Mouse (Mus musculus) limb, embryonic 11.5 days (tissue): ENCODE results near the gene Ubald2. TPM values are rescaled to one million over a fixed set of nuclear protein-coding genes. Genes with fewer than 3 reads are reported as not detected.

Experiments used
- ATAC-seq: fragments of 200-750 bp; cut with Nextera tagmentation; 2 replicates; pipeline ENCODE4 v1.8.0; 2017; ENCODE audit warnings: low read depth; ENCODE audit not compliant: insufficient number of reproducible peaks, low FRiP score, low TSS enrichment
- DNase-seq: peaks from one replicate; pipeline ENCODE4 v3.0.0-alpha.2; 2015; ENCODE audit warnings: low spot score
- H3K27ac ChIP-seq: fragments of 300-500 bp; sonication (generic); replicated peaks from 2 replicates; pipeline ENCODE4 v1.5.1; 2014; ENCODE audit warnings: low read depth, mild to moderate bottlenecking, low read length
- H3K27me3 ChIP-seq: fragments of 300-500 bp; sonication (generic); 2 replicates; pipeline ENCODE4 v1.6.1; 2014; ENCODE audit warnings: mild to moderate bottlenecking, low read length, mixed read lengths; ENCODE audit not compliant: control insufficient read depth, insufficient read depth
- H3K36me3 ChIP-seq: fragments of 300-500 bp; sonication (generic); 2 replicates; pipeline ENCODE4 v1.6.1; 2014; ENCODE audit warnings: mild to moderate bottlenecking, low read length, moderate library complexity, mixed read lengths; ENCODE audit not compliant: control insufficient read depth, insufficient read depth
- H3K4me1 ChIP-seq: fragments of 300-500 bp; sonication (generic); 2 replicates; pipeline ENCODE4 v1.6.1; 2014; ENCODE audit warnings: low read length, mixed read lengths; ENCODE audit not compliant: control insufficient read depth, insufficient read depth
- H3K4me2 ChIP-seq: fragments of 300-500 bp; sonication (generic); 2 replicates; pipeline ENCODE4 v1.6.1; 2014; ENCODE audit warnings: low read depth, mild to moderate bottlenecking, moderate library complexity; ENCODE audit not compliant: severe bottlenecking
- H3K4me3 ChIP-seq: fragments of 300-500 bp; sonication (generic); 2 replicates; pipeline ENCODE4 v1.5.1; 2014; ENCODE audit warnings: low read depth, low read length
- H3K9ac ChIP-seq: fragments of 300-500 bp; sonication (generic); 2 replicates; pipeline ENCODE4 v1.6.1; 2014; ENCODE audit warnings: mild to moderate bottlenecking, low read length
- H3K9me3 ChIP-seq: fragments of 300-500 bp; sonication (generic); 2 replicates; pipeline ENCODE4 v1.6.1; 2016; ENCODE audit warnings: low read length; ENCODE audit not compliant: control insufficient read depth
- WGBS: fragments of 180-500 bp; shearing (Covaris S2); extraction: QIAGEN DNeasy Blood & Tissue Kit; methylation state at CpG from one replicate; pipeline ENCODE4 v1.1.7; 2014; 5-methylcytosine and 5-hydroxymethylcytosine counted together
- polyA plus RNA-seq: library from polyadenylated mRNA; unstranded; fragments of >200 nt; fragmentation: Nextera tagmentation; extraction: Ambion mirVana; gene quantifications from 2 replicates; pipeline ENCODE4 v1.2.1, GENCODE M21; 2014

Ubald2 gene
- polyA plus RNA-seq, 1 experiment from 2014 or later, result 85.4 TPM

DNA sequence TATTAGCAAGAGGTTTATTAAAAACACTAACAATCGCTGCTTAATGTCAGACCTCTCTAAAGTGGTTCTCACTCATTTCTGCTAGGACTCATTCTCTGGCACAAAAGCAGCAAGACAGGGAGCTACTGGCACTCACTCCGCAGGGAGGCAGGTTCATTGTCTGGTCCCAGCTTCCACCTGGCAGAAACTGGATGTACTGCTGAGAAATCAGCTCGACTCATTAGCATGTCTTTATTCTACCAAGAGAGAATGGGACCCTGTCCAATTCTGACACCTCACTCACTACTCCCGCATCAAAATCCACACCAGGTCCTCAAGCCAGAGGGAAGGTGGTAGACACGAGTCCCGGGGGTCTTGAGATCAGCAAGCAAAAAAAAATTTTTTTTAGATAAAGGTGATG is 22.3 kb upstream of the Ubald2 start:
- H3K4me2 ChIP-seq, result peak overlapping the region; percentile 100
- peak overlapping the region; percentile 69; the same call in 1 of the 2 replicates for H3K4me3 ChIP-seq
- H3K9me3 ChIP-seq, result no peaks in the 10 kb centered on the region
- H3K4me1 ChIP-seq, result peaks cover 16% of the 10 kb centered on the region
- 22% methylated on average over 6 of the region's 6 CpGs for whole genome bisulfite sequencing
- no peak overlapping the region; the same call in 1 of the 2 replicates for H3K9ac ChIP-seq
- no peaks in the 10 kb centered on the region for H3K27me3 ChIP-seq
- H3K36me3 ChIP-seq, result no peaks in the 10 kb centered on the region
- DNase-seq (no peak), ATAC-seq (no peak)
- no peak overlapping the region for H3K27ac ChIP-seq

GRCm38 (mm10) chr11:116412028-116412827 is 21.7 kb upstream of the Ubald2 start:
- Histone ChIP-seq H3K27me3 (no peaks in the 10 kb centered on the region), H3K4me1 (peaks cover 16% of the 10 kb centered on the region), H3K9me3 (no peaks in the 10 kb centered on the region), H3K4me2 (peak overlapping the region; percentile 100), H3K36me3 (no peaks in the 10 kb centered on the region), H3K9ac (peak overlapping the region; percentile 93), H3K4me3 (peak overlapping the region; percentile 69), H3K27ac (peak overlapping the region; percentile 52)
- DNase-seq, result peak; percentile 49
- under 1% methylated on average over 48 of the region's 76 CpGs for WGBS
- no peak for ATAC-seq

GRCm38 (mm10) chr11:116412904-116413630 is 20.8 kb upstream of the Ubald2 start, which contains the start of gene Rnf157:
Rnf157 (minus strand) TSS chr11:116413032.
- H3K4me1 ChIP-seq, result peaks cover 17% of the 10 kb centered on the region
- H3K4me2 ChIP-seq, result peak within 1 kb of the TSS; percentile 100
- H3K27me3 ChIP-seq, result no peaks in the 10 kb centered on the region
- no peaks in the 10 kb centered on the region for H3K36me3 ChIP-seq
- peak within 1 kb of the TSS; percentile 69 for H3K4me3 ChIP-seq
- H3K9ac ChIP-seq, result peak within 1 kb of the TSS; percentile 93
- 3% methylated on average over 61 of the region's 82 CpGs for WGBS
- no peaks in the 10 kb centered on the region for H3K9me3 ChIP-seq
- H3K27ac ChIP-seq, result peak within 1 kb of the TSS; percentile 52
- peak; percentile 80 for ATAC-seq
- DNase-seq, result peak; percentile 86

DNA sequence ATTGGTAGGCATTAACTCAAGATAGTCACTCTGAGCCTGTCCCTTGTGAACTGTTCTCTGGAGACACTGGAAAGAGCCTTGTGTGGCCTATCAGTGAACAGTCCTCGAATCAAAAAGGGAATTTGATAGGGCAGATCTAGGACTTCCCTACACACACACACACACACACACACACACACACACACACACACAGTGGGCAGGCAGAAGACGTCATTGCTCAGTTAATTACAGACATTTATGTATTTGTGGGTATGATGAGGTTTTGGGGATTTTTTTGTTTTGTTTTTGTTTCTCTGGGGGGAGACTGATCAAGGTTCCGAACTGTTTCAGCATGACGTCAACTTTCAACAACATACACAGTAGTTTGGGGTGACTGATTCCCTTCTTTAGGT is 20.3 kb upstream of the Ubald2 start:
- H3K27me3 ChIP-seq, result no peaks in the 10 kb centered on the region
- H3K36me3 ChIP-seq, result no peaks in the 10 kb centered on the region
- no peaks in the 10 kb centered on the region for H3K9me3 ChIP-seq
- no peak overlapping the region for H3K27ac ChIP-seq
- whole genome bisulfite sequencing, result 83% methylated on average over 4 of the region's 4 CpGs
- H3K4me3 ChIP-seq, result no peak overlapping the region
- peaks cover 19% of the 10 kb centered on the region for H3K4me1 ChIP-seq
- DNase-seq (no peak), ATAC-seq (no peak)
- no peak overlapping the region for H3K9ac ChIP-seq
- H3K4me2 ChIP-seq, result peak overlapping the region; percentile 100

- H3K4me3 ChIP-seq, result no peak overlapping the region
- 49% methylated on average over 6 of the region's 6 CpGs for whole genome bisulfite sequencing
- H3K36me3 ChIP-seq, result no peaks in the 10 kb centered on the region
- no peaks in the 10 kb centered on the region for H3K9me3 ChIP-seq
- H3K9ac ChIP-seq, result no peak overlapping the region
- H3K4me1 ChIP-seq, result peaks cover 19% of the 10 kb centered on the region
- DNase-seq (no peak), ATAC-seq (no peak)
- no peak overlapping the region for H3K27ac ChIP-seq
- no peak overlapping the region for H3K4me2 ChIP-seq
- no peaks in the 10 kb centered on the region for H3K27me3 ChIP-seq
These were observed 17.5 kb upstream of the Ubald2 start for GRCm38 (mm10) chr11:116416196-116416943.

DNA sequence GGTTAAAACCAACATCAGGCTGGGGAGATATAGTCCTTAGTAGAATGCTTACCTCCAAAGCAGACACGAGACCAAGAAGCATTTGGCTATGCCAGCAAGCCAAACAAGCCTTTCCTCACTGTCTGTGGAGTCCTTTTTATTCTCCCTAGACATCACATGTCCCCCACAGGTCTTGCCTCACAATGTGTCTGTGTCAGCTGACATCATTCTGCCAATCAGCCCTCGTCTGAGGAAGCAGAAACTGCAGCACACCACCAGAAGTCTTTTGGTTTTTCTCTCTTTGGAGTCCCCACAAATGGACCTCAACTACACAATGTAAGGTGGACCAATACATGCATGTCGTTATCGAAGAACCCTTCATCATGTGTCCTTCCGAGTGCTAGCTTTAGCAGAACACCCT is 16.8 kb upstream of the Ubald2 start:
- Histone ChIP-seq H3K27me3 (no peaks in the 10 kb centered on the region), H3K27ac (no peak overlapping the region), H3K4me1 (peaks cover 14% of the 10 kb centered on the region), H3K4me2 (no peak overlapping the region), H3K9me3 (no peaks in the 10 kb centered on the region), H3K9ac (no peak overlapping the region), H3K4me3 (no peak overlapping the region), H3K36me3 (no peaks in the 10 kb centered on the region)
- WGBS, result 90% methylated on average over 5 of the region's 5 CpGs
- DNase-seq, result no peak
- ATAC-seq, result no peak

- no peaks in the 10 kb centered on the region for H3K27me3 ChIP-seq
- no peak overlapping the region for H3K9ac ChIP-seq
- H3K36me3 ChIP-seq, result no peaks in the 10 kb centered on the region
- H3K27ac ChIP-seq, result peak overlapping the region; percentile 76
- WGBS, result 4% methylated on average over 2 of the region's 2 CpGs
- H3K4me2 ChIP-seq, result no peak overlapping the region
- H3K9me3 ChIP-seq, result no peaks in the 10 kb centered on the region
- H3K4me1 ChIP-seq, result peaks cover 9% of the 10 kb centered on the region
- ATAC-seq (peak; percentile 54; the same call in 1 of the 2 replicates), DNase-seq (peak; percentile 72)
- no peak overlapping the region for H3K4me3 ChIP-seq
These were observed 15.6 kb upstream of the Ubald2 start for GRCm38 (mm10) chr11:116418194-116418840.
